Mouse (Mus musculus): Measurements from ENCODE around the gene Olfm4.

Olfm4 gene

GRCm38 (mm10) chr14:79983781-79984180 is at the start of gene Olfm4:
Gene Olfm4, plus strand, starts transcription at chr14:79984081.
- DNase-seq, result no peak

- DNase-seq, result no peak
Observed at GRCm38 (mm10) chr14:79934426-79934825, 49.5 kb upstream of the Olfm4 start.

- DNase-seq, result no peak
Observed at GRCm38 (mm10) chr14:79936879-79937468, 46.9 kb upstream of the Olfm4 start.

GRCm38 (mm10) chr14:79945876-79946275 is 38.0 kb upstream of the Olfm4 start:
- DNase-seq, result no peak

- DNase-seq, result no peak
Observed at GRCm38 (mm10) chr14:79955678-79956077, 28.2 kb upstream of the Olfm4 start.

- DNase-seq, result no peak
Observed at GRCm38 (mm10) chr14:79957789-79958487, 25.9 kb upstream of the Olfm4 start.

GRCm38 (mm10) chr14:79961187-79961586 is 22.7 kb upstream of the Olfm4 start:
- no peak for DNase-seq

GRCm38 (mm10) chr14:79961602-79962001 is 22.3 kb upstream of the Olfm4 start:
- no peak for DNase-seq

- peak; percentile 23 for DNase-seq
Observed at GRCm38 (mm10) chr14:79970165-79970564, 13.7 kb upstream of the Olfm4 start.

- DNase-seq, result no peak
Observed at GRCm38 (mm10) chr14:79970928-79971738, 12.7 kb upstream of the Olfm4 start.

GRCm38 (mm10) chr14:79981437-79981836 is 2.4 kb upstream of the Olfm4 start:
- no peak for DNase-seq

GRCm38 (mm10) chr14:79985137-79985670 is 1.3 kb downstream of the Olfm4 start:
- no peak for DNase-seq

GRCm38 (mm10) chr14:79985696-79986095 is 1.8 kb downstream of the Olfm4 start:
- DNase-seq, result no peak

GRCm38 (mm10) chr14:79986831-79987230 is 3.0 kb downstream of the Olfm4 start:
- no peak for DNase-seq

GRCm38 (mm10) chr14:79989785-79990184 is 5.9 kb downstream of the Olfm4 start:
- DNase-seq, result no peak

GRCm38 (mm10) chr14:79990547-79990946 is 6.7 kb downstream of the Olfm4 start:
- DNase-seq, result no peak

GRCm38 (mm10) chr14:79997534-79997933 is 13.7 kb downstream of the Olfm4 start:
- DNase-seq, result no peak

- DNase-seq, result peak; percentile 33
Observed at GRCm38 (mm10) chr14:80000110-80000531, 16.2 kb downstream of the Olfm4 start.

GRCm38 (mm10) chr14:80007686-80008085 is 23.8 kb downstream of the Olfm4 start:
- DNase-seq, result peak; percentile 33

- DNase-seq, result no peak
Observed at GRCm38 (mm10) chr14:80010426-80010825, 26.5 kb downstream of the Olfm4 start.

- DNase-seq, result no peak
Observed at GRCm38 (mm10) chr14:80014966-80015365, 31.1 kb downstream of the Olfm4 start.

- DNase-seq, result no peak
Observed at GRCm38 (mm10) chr14:80016112-80016511, 32.2 kb downstream of the Olfm4 start.

- DNase-seq, result no peak
Observed at GRCm38 (mm10) chr14:80026078-80026477, 42.2 kb downstream of the Olfm4 start.

Data from kidney, adult 18-20 months (tissue).